Mouse (Mus musculus): ENCODE measurements around the gene Ceacam16. TPM values are rescaled to one million over a fixed set of nuclear protein-coding genes. Genes with fewer than 3 reads are reported as not detected.

The Ceacam16 gene
- polyA plus RNA-seq, 1 experiment = not detected

- Histone ChIP-seq H3K27me3 (ENCODE audit: control insufficient read depth, insufficient read depth, insufficient read length) (no peaks in the 10 kb centered on the region), H3K79me3 (ENCODE audit: low read depth) (no peaks in the 10 kb centered on the region), H3K79me2 (ENCODE audit: control insufficient read depth, insufficient read depth) (no peaks in the 10 kb centered on the region), H3K36me3 (ENCODE audit: control insufficient read depth, insufficient read depth) (no peaks in the 10 kb centered on the region), H3K4me3 (ENCODE audit: insufficient read depth, poor library complexity, severe bottlenecking) (no peak overlapping the region), H3ac (ENCODE audit: control insufficient read depth, insufficient read length, low read depth) (no peak overlapping the region)
- no peak for TF ChIP-seq CEBPB (IDR thresholded peaks at IDR 0.05; ENCODE audit: low read depth)
- TF ChIP-seq CTCF (IDR thresholded peaks at IDR 0.05; ENCODE audit: control insufficient read depth, insufficient read depth, insufficient read length) = peak; percentile 57
Observed at GRCm38 (mm10) chr7:19802995-19803394, 58.1 kb downstream of the Ceacam16 start.

Other genes starting within 250 kb of the Ceacam16 start
- gene Relb, start 231.9 kb downstream of the Ceacam16 start, polyA plus RNA-seq (2012; fragmentation: generic; extraction: Trizol) = 11.1 TPM
- 95.7 TPM for gene Clptm1, start 196.3 kb downstream of the Ceacam16 start, polyA plus RNA-seq (2012; fragmentation: generic; extraction: Trizol)
- gene Apoc2, start 183.4 kb downstream of the Ceacam16 start, polyA plus RNA-seq (2012; fragmentation: generic; extraction: Trizol) = not detected
- gene Gm44805, start 179.9 kb downstream of the Ceacam16 start, polyA plus RNA-seq (2012; fragmentation: generic; extraction: Trizol) = not detected
- gene Apoc4, start 179.8 kb downstream of the Ceacam16 start, polyA plus RNA-seq (2012; fragmentation: generic; extraction: Trizol) = not detected
- not detected for gene Apoc1, start 168.6 kb downstream of the Ceacam16 start, polyA plus RNA-seq (2012; fragmentation: generic; extraction: Trizol)
- gene Apoe, start 162.1 kb downstream of the Ceacam16 start, polyA plus RNA-seq (2012; fragmentation: generic; extraction: Trizol) = 2.0 TPM
- 218 TPM for gene Tomm40, start 145.9 kb downstream of the Ceacam16 start, polyA plus RNA-seq (2012; fragmentation: generic; extraction: Trizol)
- gene Nectin2, start 110.8 kb downstream of the Ceacam16 start, polyA plus RNA-seq (2012; fragmentation: generic; extraction: Trizol) = 26.7 TPM
- 1.7 TPM for gene Bcam, start 90.3 kb downstream of the Ceacam16 start, polyA plus RNA-seq (2012; fragmentation: generic; extraction: Trizol)
- gene Cblc, start 64.5 kb downstream of the Ceacam16 start, polyA plus RNA-seq (2012; fragmentation: generic; extraction: Trizol) = not detected
- gene Bcl3, start 38.5 kb downstream of the Ceacam16 start, polyA plus RNA-seq (2012; fragmentation: generic; extraction: Trizol) = 7.8 TPM
- gene Gm19345, start 9.3 kb downstream of the Ceacam16 start, polyA plus RNA-seq (2012; fragmentation: generic; extraction: Trizol) = not detected
- not detected for gene Ceacam19, start 26.7 kb upstream of the Ceacam16 start, polyA plus RNA-seq (2012; fragmentation: generic; extraction: Trizol)
- gene Pvr, start 59.9 kb upstream of the Ceacam16 start, polyA plus RNA-seq (2012; fragmentation: generic; extraction: Trizol) = 16.5 TPM
- 0.06 TPM for gene Igsf23, start 89.5 kb upstream of the Ceacam16 start, polyA plus RNA-seq (2012; fragmentation: generic; extraction: Trizol)
- gene Ceacam20, start 104.1 kb upstream of the Ceacam16 start, polyA plus RNA-seq (2012; fragmentation: generic; extraction: Trizol) = not detected
- not detected for gene Nlrp9b, start 130.2 kb upstream of the Ceacam16 start, polyA plus RNA-seq (2012; fragmentation: generic; extraction: Trizol)
- gene Vmn1r91, start 238.4 kb upstream of the Ceacam16 start, polyA plus RNA-seq (2012; fragmentation: generic; extraction: Trizol) = not detected